Mouse (Mus musculus): ENCODE results near the gene Mtif3.
A peak's percentile ranks its signal among the peaks of the same experiment; 100 is the strongest.

The Mtif3 gene

GRCm38 (mm10) chr5:146916273-146916672 is 47.3 kb downstream of the Mtif3 start:
- no peak for DNase-seq (ENCODE audit: low spot score)

DNA sequence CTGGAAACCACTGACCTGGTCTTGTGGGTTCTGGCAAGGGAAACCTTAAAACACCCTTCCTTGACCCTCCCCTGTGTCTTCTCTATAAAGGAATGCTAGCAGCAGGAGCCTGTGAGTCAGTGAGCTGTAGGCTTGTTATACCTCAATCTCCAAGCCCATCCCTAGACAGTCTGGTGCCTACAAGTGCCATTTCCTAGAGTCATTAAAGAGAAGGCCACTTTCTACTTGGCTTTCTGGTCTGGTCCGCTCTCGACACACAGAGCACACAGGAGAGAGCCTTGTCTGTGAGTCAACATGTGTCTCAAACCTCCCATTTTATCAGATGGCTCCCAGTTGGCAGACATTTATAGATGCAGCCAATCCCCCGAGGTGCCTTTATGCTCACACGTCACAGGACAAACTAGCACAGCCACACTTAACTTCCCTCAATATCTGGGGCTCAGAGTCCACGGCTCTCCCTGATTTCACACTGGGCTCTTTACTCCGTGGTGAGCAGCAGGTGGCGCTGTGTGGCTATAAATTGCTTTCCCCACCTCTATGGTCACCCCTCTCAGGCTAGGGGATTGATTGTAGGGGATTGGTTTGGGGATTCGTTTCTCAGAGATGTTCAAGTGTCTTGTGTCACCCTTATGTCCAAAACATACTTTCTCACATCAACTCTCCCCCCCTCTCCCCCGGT is 49.4 kb downstream of the Mtif3 start:
- peak; percentile 37 for DNase-seq (ENCODE audit: low spot score)

DNA sequence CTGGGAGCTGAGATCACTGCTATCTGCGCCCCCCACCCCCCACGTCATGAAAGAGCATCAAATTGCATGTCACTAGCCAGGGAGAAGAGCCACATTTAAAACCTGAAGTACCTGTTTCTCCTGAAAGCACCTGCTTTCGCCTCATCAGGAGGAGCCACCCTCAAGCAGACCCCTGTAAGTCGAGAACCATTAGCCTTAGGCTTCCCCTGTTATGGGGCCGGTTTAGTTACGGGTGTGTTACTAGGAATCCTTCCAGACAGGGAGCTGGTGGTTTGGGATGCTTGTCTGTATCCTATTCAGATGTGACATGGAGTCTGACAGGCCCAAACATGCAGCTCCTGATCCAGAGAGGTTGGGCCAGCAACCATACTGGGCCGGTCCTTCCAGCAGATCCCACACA is 50.2 kb downstream of the Mtif3 start:
- no peak for DNase-seq (ENCODE audit: low spot score)

DNA sequence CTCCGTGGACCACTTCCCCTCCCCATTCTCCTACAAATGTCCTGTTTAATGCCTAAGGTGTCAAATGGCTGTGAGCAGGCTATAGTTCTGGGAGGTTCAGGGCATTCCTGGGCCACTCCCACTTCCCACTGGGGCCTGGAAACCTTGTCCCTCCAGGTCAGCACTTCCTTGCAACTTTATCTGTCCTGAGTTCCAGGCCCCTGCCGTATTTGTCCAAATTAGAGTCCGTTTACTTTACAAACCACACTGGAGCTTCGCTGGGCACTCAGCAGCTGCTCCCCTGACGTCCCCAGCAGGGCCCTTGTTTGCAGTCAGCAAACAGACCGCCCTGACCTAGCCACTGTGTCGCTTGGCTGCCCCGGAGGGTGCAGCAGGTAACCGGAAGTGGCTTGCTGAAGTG is 51.4 kb downstream of the Mtif3 start:
- DNase-seq (ENCODE audit: low spot score) = no peak

DNA sequence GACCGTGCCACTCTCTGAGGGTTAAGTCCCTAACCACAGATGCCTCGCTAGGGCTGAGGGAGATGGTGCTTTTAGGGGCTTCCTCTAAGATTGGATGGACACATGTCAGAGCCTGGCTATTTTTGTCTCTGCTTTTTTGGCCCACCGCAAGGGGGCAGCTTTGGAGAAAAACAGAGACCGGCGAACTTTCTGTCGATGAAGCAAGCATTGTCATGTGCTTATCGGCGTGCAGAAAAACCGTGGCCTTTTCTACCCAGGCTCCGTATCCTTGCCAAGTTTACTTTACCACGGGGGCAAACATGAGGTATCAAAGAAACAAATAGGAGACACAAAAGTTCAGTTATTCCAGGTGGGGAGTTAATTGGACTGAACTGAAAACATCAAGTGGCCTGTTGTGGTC is 55.0 kb downstream of the Mtif3 start:
- no peak for DNase-seq (ENCODE audit: low spot score)

DNA sequence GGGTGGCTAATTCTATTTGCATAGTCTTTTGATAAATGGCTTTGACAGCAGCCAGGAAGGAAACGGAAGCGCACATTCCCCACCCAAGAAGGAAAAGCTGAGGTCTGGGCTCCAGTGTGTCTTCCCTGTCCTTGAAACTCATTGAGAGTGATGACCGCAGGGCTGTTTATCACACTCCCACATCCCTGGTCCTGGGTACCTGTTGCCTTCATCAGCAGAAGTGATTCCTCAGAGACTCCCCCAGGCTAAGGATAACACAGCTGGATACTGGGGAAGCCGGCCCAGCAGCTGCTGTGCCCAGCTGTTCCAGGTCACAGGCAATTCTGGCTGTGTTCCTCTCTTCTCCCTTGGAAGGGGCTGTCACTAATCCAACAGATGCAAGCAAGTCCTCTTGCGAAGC is 56.1 kb downstream of the Mtif3 start:
- DNase-seq (ENCODE audit: low spot score) = no peak

- peak; percentile 69 for DNase-seq (ENCODE audit: low spot score)
Measured at GRCm38 (mm10) chr5:146905486-146906172, 58.0 kb downstream of the Mtif3 start.

GRCm38 (mm10) chr5:146904404-146904803 is 59.2 kb downstream of the Mtif3 start:
- peak; percentile 85 for DNase-seq (ENCODE audit: low spot score)
